Mouse (Mus musculus) hindbrain, embryonic 12.5 days (tissue): Measurements from ENCODE around the gene Cnksr2. TPM values are rescaled to one million over a fixed set of nuclear protein-coding genes. Genes with fewer than 3 reads are reported as not detected.

Source experiments
- ATAC-seq: fragments of 200-750 bp; cut with Nextera tagmentation; 2 replicates; pipeline ENCODE4 v1.8.0; 2017; ENCODE audit warnings: moderate TSS enrichment; ENCODE audit not compliant: low FRiP score
- H3K27ac ChIP-seq: fragments of 300-500 bp; sonication (generic); 2 replicates; pipeline ENCODE4 v1.5.1; 2016; ENCODE audit warnings: mild to moderate bottlenecking
- H3K27me3 ChIP-seq: fragments of 300-500 bp; sonication (generic); 2 replicates; pipeline ENCODE4 v1.6.1; 2016; ENCODE audit warnings: mild to moderate bottlenecking
- H3K36me3 ChIP-seq: fragments of 300-500 bp; sonication (generic); 2 replicates; pipeline ENCODE4 v1.6.1; 2016; ENCODE audit warnings: mild to moderate bottlenecking
- H3K4me1 ChIP-seq: fragments of 300-500 bp; sonication (generic); 2 replicates; pipeline ENCODE4 v1.6.1; 2016
- H3K4me2 ChIP-seq: fragments of 300-500 bp; sonication (generic); replicated peaks from 2 replicates; pipeline ENCODE4 v1.6.1; 2016; ENCODE audit warnings: mild to moderate bottlenecking
- H3K4me3 ChIP-seq: fragments of 300-500 bp; sonication (generic); 2 replicates; pipeline ENCODE4 v1.5.1; 2016; ENCODE audit warnings: mild to moderate bottlenecking
- H3K9ac ChIP-seq: fragments of 300-500 bp; sonication (generic); 2 replicates; pipeline ENCODE4 v1.6.1; 2016; ENCODE audit warnings: mild to moderate bottlenecking, moderate library complexity
- H3K9me3 ChIP-seq: fragments of 300-500 bp; sonication (generic); replicated peaks from 2 replicates; pipeline ENCODE4 v1.6.1; 2016; ENCODE audit warnings: mild to moderate bottlenecking
- WGBS: fragments of 180-500 bp; shearing (Covaris S2); methylation state at CpG from one replicate; pipeline ENCODE4 v1.1.7; 2016; 5-methylcytosine and 5-hydroxymethylcytosine counted together
- polyA plus RNA-seq: library from polyadenylated mRNA; unstranded; fragments of >200 nt; fragmentation: Nextera tagmentation; extraction: Ambion mirVana; gene quantifications from 2 replicates; pipeline ENCODE4 v1.2.1, GENCODE M21; 2016

Gene Cnksr2
- polyA plus RNA-seq, result 7.8 and 8.2 TPM in 2 replicates

- WGBS, result 24% methylated on average over 52 of the region's 99 CpGs
- ATAC-seq, result peak; percentile 81
- Histone ChIP-seq H3K4me1 (no peaks in the 10 kb centered on the region), H3K9ac (peak within 1 kb of the TSS; percentile 75), H3K36me3 (no peaks in the 10 kb centered on the region), H3K4me2 (peak within 1 kb of the TSS; percentile 59), H3K9me3 (no peaks in the 10 kb centered on the region), H3K4me3 (peak within 1 kb of the TSS; percentile 63), H3K27ac (peak within 1 kb of the TSS; percentile 84), H3K27me3 (no peaks in the 10 kb centered on the region)
Measured at GRCm38 (mm10) chrX:158043057-158043843, at the start of gene Cnksr2. Gene Cnksr2, minus strand, starts transcription at chrX:158043294.

DNA sequence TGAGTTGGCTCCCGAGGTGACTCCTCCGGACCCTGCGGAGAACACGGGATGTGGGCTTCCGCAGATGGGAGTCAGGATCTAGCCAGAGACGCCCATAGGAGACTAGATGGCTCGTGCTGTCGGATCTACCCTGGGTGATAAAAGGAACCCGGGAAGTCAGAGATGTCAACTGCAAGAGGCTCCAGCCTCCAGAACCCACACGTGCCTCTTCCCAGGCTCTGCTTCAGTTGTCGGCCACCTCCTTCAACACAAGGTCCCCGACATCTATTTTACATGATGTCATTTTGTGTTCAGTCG is 698 bp upstream of the Cnksr2 start:
- H3K4me3 ChIP-seq, result peak overlapping the region; percentile 63
- no peaks in the 10 kb centered on the region for H3K27me3 ChIP-seq
- H3K27ac ChIP-seq, result no peak overlapping the region
- 19% methylated on average over 13 of the region's 13 CpGs for WGBS
- peak overlapping the region; percentile 75; the same call in 1 of the 2 replicates for H3K9ac ChIP-seq
- no peaks in the 10 kb centered on the region for H3K36me3 ChIP-seq
- H3K9me3 ChIP-seq, result no peaks in the 10 kb centered on the region
- H3K4me1 ChIP-seq, result no peaks in the 10 kb centered on the region
- no peak; the same call in 1 of the 2 replicates for ATAC-seq
- H3K4me2 ChIP-seq, result peak overlapping the region; percentile 59

DNA sequence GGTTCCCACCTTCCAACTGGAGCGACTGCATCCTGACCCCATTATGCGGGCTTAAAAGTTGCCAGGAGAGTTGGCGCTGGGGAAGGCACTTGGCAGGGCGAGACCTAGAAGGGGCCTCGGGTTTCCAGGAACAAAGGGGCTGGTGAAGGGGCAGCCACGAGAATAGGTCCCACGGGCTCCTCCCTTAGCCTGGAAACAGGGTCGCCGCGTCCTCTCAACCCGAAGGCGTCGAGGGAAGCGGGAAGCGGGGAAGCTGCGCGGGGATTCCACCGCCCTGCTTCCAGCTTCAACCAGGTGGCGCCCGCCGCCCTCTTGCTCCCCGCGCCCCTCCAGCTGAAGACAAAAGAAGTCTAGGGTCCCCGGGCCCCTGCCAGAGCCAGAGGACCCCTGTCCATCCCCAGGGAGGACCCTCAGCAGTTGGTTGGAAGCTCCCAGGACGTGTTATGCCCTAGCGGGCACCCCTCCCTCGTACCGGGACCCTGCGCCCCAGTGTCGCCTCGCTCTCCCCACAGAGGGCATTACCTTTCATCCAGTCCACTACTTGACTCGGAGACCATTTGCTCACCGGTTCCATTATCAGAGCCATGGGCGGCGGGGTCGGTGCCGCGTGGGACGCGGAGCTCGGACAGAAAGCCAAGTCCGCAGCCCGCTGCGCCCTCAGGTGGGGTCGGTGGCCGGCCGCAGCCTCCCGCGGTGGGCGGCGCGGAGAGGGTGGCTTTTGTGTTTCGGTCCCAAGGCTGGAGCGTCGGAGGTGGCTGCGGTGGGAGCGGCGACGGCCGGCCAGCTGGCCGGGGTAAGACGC is 638 bp downstream of the Cnksr2 start:
- Histone ChIP-seq H3K36me3 (no peaks in the 10 kb centered on the region), H3K27me3 (no peaks in the 10 kb centered on the region), H3K9ac (peak overlapping the region; percentile 75), H3K9me3 (no peaks in the 10 kb centered on the region), H3K4me3 (peak overlapping the region; percentile 63), H3K4me2 (peak overlapping the region; percentile 59), H3K27ac (peak overlapping the region; percentile 84), H3K4me1 (no peaks in the 10 kb centered on the region)
- WGBS, result 17% methylated on average over 61 of the region's 62 CpGs
- peak; percentile 65 for ATAC-seq

GRCm38 (mm10) chrX:158041703-158042102 is 1.4 kb downstream of the Cnksr2 start:
- Histone ChIP-seq H3K4me2 (peak overlapping the region; percentile 59), H3K4me3 (peak overlapping the region; percentile 63), H3K9ac (peak overlapping the region; percentile 75; the same call in 1 of the 2 replicates), H3K36me3 (no peaks in the 10 kb centered on the region), H3K9me3 (no peaks in the 10 kb centered on the region), H3K4me1 (no peaks in the 10 kb centered on the region), H3K27me3 (no peaks in the 10 kb centered on the region), H3K27ac (0 out of 2 replicates have a peak overlapping the region, but pooled peaks have one; percentile 84)
- ATAC-seq, result 0 out of 2 replicates have a peak, but pooled peaks have one; percentile 39
- 27% methylated on average over 7 of the region's 7 CpGs for WGBS

GRCm38 (mm10) chrX:157951698-157952097 is 91.4 kb downstream of the Cnksr2 start:
- Histone ChIP-seq H3K9ac (no peak overlapping the region), H3K4me1 (no peaks in the 10 kb centered on the region), H3K36me3 (no peaks in the 10 kb centered on the region), H3K9me3 (no peaks in the 10 kb centered on the region), H3K4me2 (no peak overlapping the region), H3K27me3 (no peaks in the 10 kb centered on the region), H3K27ac (no peak overlapping the region), H3K4me3 (no peak overlapping the region)
- no peak for ATAC-seq

DNA sequence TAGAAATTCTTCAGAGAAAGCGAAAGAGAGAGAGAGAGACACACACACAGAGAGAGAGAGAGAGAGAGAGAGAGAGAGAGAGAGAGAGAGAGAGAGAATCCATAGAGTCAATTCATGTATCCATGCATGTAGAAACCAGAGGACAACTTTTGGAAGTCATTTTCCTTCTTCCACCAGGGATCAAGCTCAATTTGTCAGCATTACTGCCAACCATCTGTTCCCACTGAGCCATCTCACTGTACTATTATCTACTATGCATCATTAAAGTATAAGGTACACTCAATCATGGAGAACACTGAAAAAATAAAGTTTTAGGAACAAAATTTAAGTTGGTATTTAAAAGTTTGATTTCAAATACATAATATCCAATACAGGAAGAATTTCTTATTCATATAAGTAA is 93.8 kb downstream of the Cnksr2 start:
- no peaks in the 10 kb centered on the region for H3K36me3 ChIP-seq
- H3K27ac ChIP-seq, result no peak overlapping the region
- H3K9ac ChIP-seq, result no peak overlapping the region
- H3K4me3 ChIP-seq, result no peak overlapping the region
- no peaks in the 10 kb centered on the region for H3K4me1 ChIP-seq
- no peaks in the 10 kb centered on the region for H3K9me3 ChIP-seq
- no peaks in the 10 kb centered on the region for H3K27me3 ChIP-seq
- ATAC-seq, result no peak
- 88% methylated on average over 1 of the region's 1 CpGs for WGBS
- no peak overlapping the region for H3K4me2 ChIP-seq

DNA sequence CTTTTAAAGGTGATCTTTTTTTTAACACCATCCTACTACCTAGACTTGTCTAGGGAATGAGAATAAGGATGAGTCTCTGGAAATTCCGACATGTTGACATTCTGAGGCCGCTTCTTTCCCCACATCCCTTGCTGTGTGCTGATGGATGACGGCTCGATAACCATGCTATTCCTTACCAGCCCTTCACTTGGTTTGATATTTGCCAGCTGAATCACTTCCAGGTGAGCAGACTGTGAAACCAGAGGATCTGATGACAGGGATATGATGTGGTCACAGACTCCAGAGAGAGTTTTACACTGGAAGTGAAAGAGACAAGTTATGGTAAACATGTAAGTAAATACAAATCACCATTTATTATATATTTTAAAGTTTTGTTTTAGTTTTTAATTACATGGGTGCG is 98.0 kb downstream of the Cnksr2 start:
- Histone ChIP-seq H3K9ac (no peak overlapping the region), H3K4me1 (no peaks in the 10 kb centered on the region), H3K27me3 (no peaks in the 10 kb centered on the region), H3K36me3 (no peaks in the 10 kb centered on the region), H3K4me3 (no peak overlapping the region), H3K4me2 (no peak overlapping the region), H3K9me3 (no peaks in the 10 kb centered on the region), H3K27ac (no peak overlapping the region)
- ATAC-seq, result no peak
- 79% methylated on average over 5 of the region's 5 CpGs for WGBS

DNA sequence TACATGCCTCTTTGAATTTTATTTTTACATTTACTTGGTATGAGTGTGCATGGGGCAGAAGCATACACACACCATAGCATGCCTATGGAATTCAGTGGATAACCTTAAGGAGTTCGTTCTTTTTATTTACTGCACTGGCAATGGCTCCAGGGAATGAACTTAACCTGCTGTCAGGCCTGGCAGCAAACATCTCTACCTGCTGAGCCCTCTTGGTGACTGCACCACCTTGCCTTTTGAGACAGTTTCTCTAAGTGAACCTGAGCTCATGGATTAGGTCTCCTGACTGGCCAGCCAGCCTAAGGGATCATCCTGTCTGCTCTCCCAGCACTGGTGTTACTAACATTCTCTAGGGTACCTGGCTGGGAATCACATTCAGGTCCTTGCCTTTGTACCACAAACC is 106.5 kb downstream of the Cnksr2 start:
- ATAC-seq, result no peak

GRCm38 (mm10) chrX:157920093-157920492 is 123.0 kb downstream of the Cnksr2 start:
- no peak overlapping the region for H3K27ac ChIP-seq
- no peak for ATAC-seq
- no peak overlapping the region for H3K9ac ChIP-seq
- H3K4me2 ChIP-seq, result no peak overlapping the region
- 79% methylated on average over 3 of the region's 3 CpGs for WGBS
- no peak overlapping the region for H3K4me3 ChIP-seq
- no peaks in the 10 kb centered on the region for H3K4me1 ChIP-seq
- no peaks in the 10 kb centered on the region for H3K9me3 ChIP-seq
- no peaks in the 10 kb centered on the region for H3K36me3 ChIP-seq
- H3K27me3 ChIP-seq, result no peaks in the 10 kb centered on the region

More for the DNA sequence above, 106.5 kb downstream of the Cnksr2 start:
- no peaks in the 10 kb centered on the region for H3K36me3 ChIP-seq
- H3K27ac ChIP-seq, result no peak overlapping the region
- no peaks in the 10 kb centered on the region for H3K9me3 ChIP-seq
- H3K4me1 ChIP-seq, result no peaks in the 10 kb centered on the region
- no peak overlapping the region for H3K4me2 ChIP-seq
- no peaks in the 10 kb centered on the region for H3K27me3 ChIP-seq
- WGBS, result 93% methylated on average over 1 of the region's 1 CpGs
- H3K9ac ChIP-seq, result no peak overlapping the region
- no peak overlapping the region for H3K4me3 ChIP-seq

DNA sequence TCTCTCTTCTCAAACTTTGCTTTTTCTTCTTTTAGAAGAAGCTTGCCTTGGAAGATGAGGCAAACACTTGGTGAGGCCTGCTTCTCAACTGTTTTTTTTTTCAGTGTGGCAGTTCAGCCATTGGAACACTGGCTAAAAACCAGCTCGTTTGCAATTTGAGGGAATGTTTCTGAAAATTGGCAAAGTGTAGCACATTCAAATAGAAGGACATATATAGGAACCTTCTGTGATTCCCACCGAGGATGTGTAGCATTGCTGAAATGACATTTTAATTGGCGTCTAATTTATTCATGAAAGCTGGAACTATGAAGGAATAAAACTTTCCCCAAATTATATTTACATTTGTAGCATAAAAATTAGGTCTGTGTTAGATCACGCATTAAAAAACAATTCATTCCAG is 213.1 kb downstream of the Cnksr2 start:
- Histone ChIP-seq H3K4me2 (no peak overlapping the region), H3K4me1 (no peaks in the 10 kb centered on the region), H3K36me3 (no peaks in the 10 kb centered on the region), H3K9ac (no peak overlapping the region), H3K4me3 (no peak overlapping the region), H3K27me3 (no peaks in the 10 kb centered on the region), H3K9me3 (no peaks in the 10 kb centered on the region), H3K27ac (no peak overlapping the region)
- no peak for ATAC-seq
- WGBS, result 77% methylated on average over 4 of the region's 4 CpGs

- Histone ChIP-seq H3K9ac (no peak overlapping the region), H3K36me3 (no peaks in the 10 kb centered on the region), H3K4me1 (peaks cover 3% of the 10 kb centered on the region; the same call in 1 of the 2 replicates), H3K27ac (no peak overlapping the region), H3K9me3 (no peaks in the 10 kb centered on the region), H3K4me3 (no peak overlapping the region), H3K4me2 (no peak overlapping the region), H3K27me3 (peaks cover 22% of the 10 kb centered on the region; the same call in 1 of the 2 replicates)
- 79% methylated on average over 13 of the region's 13 CpGs for WGBS
- ATAC-seq, result peak; percentile 4; the same call in 1 of the 2 replicates
Measured at GRCm38 (mm10) chrX:157818921-157819260, 224.2 kb downstream of the Cnksr2 start.

DNA sequence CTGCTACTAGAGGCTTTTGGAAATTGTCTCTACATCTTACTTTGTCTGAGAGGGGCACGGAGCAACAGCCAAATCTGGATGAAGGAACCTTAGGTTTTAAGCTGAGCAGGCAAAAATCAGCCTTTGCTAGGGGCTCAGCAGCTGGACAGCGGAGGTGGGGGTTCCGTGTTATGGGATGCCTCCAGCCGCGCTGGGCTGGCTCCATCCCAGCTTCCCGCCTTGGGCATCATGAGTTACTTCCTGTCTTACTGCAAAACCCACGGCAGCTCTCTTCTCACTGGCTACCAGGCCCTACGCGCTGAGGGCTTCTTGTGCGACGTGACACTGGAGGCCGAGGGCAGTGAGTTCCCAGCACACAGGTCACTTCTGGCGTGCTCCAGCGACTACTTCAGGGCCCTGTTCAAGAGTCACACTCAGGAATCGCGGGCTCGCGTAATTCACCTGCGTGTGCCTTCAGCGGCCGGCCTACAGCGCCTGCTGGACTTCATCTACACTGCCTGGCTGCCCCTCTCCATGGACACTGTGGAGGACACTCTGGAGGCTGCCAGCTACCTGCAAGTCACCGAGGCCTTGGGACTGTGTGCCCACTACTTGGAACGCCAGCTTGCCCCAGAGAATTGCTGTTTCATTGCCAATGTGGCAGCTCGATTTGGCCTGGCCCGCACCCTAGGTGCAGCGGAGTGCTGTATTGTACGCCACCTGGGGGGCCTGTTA is 224.7 kb downstream of the Cnksr2 start, which contains the start of gene Klhl34:
Gene Klhl34 (plus strand): TSS at position 229 of the 714 bp plus-strand sequence.
- H3K27ac ChIP-seq, result no peak within 1 kb of the TSS
- 42% methylated on average over 28 of the region's 28 CpGs for WGBS
- H3K4me2 ChIP-seq, result peak within 1 kb of the TSS; percentile 54
- peaks cover 3% of the 10 kb centered on the region; the same call in 1 of the 2 replicates for H3K4me1 ChIP-seq
- 0 out of 2 replicates have a peak within 1 kb of the TSS, but pooled peaks have one; percentile 35 for H3K9ac ChIP-seq
- H3K4me3 ChIP-seq, result peak within 1 kb of the TSS; percentile 17
- peak; percentile 48 for ATAC-seq
- no peaks in the 10 kb centered on the region for H3K36me3 ChIP-seq
- H3K9me3 ChIP-seq, result no peaks in the 10 kb centered on the region
- H3K27me3 ChIP-seq, result peaks cover 22% of the 10 kb centered on the region; the same call in 1 of the 2 replicates
